Mouse (Mus musculus) megakaryocyte, embryonic 14.5 days (primary cell): ENCODE data around the gene Ap2b1. TPM values are rescaled to one million over a fixed set of nuclear protein-coding genes. Genes with fewer than 3 reads are reported as not detected.

Source experiments
- H3K27me3 ChIP-seq: replicated peaks from 2 replicates; pipeline ENCODE3; 2012; ENCODE audit warnings: inconsistent platforms
- H3K36me3 ChIP-seq: replicated peaks from 2 replicates; pipeline ENCODE3; 2012; ENCODE audit warnings: low read length, inconsistent platforms, mixed read lengths
- H3K4me1 ChIP-seq: 2 replicates; pipeline ENCODE4 v1.6.1; 2012; ENCODE audit warnings: inconsistent platforms
- H3K4me3 ChIP-seq: replicated peaks from 2 replicates; pipeline ENCODE3; 2012; ENCODE audit warnings: moderate library complexity, mild to moderate bottlenecking, inconsistent platforms
- H3K9me3 ChIP-seq: 2 replicates; pipeline ENCODE4 v1.6.1; 2012; ENCODE audit warnings: inconsistent platforms
- FLI1 ChIP-seq: IDR thresholded peaks from 2 replicates; pipeline ENCODE4 v1.6.1; 2012; ENCODE audit warnings: low read length, inconsistent platforms, mixed read lengths
- GATA1 ChIP-seq: IDR thresholded peaks from 3 replicates; pipeline ENCODE4 v1.6.1; 2012; ENCODE audit warnings: mixed read lengths, low read length, inconsistent platforms, borderline replicate concordance
- polyA plus RNA-seq: library from polyadenylated mRNA; stranded (reverse); fragments of >175 nt; gene quantifications from 2 replicates; pipeline ENCODE4 v1.2.3, GENCODE M21; 2012; ENCODE audit warnings: low replicate concordance; ENCODE audit not compliant: insufficient read depth

The Ap2b1 gene
- polyA plus RNA-seq, 1 experiment = 13.6 TPM

GRCm38 (mm10) chr11:83383532-83383887 is 84.7 kb downstream of the Ap2b1 start:
- Histone ChIP-seq H3K4me1 (no peaks in the 10 kb centered on the region), H3K9me3 (no peaks in the 10 kb centered on the region), H3K36me3 (peaks cover 86% of the 10 kb centered on the region), H3K27me3 (no peaks in the 10 kb centered on the region), H3K4me3 (no peak overlapping the region)
- TF ChIP-seq FLI1 (no peak), GATA1 (no peak)

- peaks cover 20% of the 10 kb centered on the region for H3K4me1 ChIP-seq
- no peaks in the 10 kb centered on the region for H3K27me3 ChIP-seq
- no peaks in the 10 kb centered on the region for H3K9me3 ChIP-seq
- no peak overlapping the region for H3K4me3 ChIP-seq
- H3K36me3 ChIP-seq = peaks cover 94% of the 10 kb centered on the region
- TF ChIP-seq FLI1 = no peak
- TF ChIP-seq GATA1 = no peak
These were observed 94.2 kb downstream of the Ap2b1 start for GRCm38 (mm10) chr11:83393062-83393461.

DNA sequence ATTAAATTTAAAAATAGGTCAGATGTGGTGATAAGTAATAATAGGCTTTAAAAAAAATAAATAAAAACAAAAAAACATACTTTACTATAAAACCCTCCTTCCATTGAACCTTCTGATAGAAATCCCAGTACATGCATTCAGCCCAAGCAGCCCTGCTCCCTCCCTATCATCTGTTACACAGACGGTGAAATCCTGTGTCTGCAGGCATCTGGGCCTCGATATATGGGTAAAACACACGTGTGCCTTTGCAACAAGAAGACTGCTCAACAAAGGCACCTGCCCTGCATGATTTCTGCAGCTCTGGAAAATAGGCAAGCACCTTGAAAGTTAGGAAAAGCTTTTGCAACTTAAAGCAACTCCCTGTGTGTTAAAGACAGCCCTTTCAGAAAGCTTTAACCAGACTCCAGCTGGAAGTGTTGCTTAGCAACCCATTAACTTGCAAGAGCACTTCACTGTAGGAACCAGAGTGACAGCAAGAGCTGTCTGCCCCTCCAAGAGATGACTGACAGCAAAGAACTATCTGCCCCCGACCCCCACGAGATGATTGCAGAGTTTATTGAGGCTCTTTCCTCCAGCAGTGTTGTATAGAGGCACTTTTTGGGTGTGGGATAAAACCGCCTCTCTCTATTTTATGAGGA is 96.1 kb downstream of the Ap2b1 start:
- Histone ChIP-seq H3K36me3 (peaks cover 95% of the 10 kb centered on the region), H3K4me3 (no peak overlapping the region)
- no peak for TF ChIP-seq GATA1
- no peak for TF ChIP-seq FLI1

GRCm38 (mm10) chr11:83397626-83398025 is 98.8 kb downstream of the Ap2b1 start:
- peaks cover 93% of the 10 kb centered on the region for H3K36me3 ChIP-seq
- no peaks in the 10 kb centered on the region for H3K9me3 ChIP-seq
- peaks cover 18% of the 10 kb centered on the region for H3K4me1 ChIP-seq
- no peaks in the 10 kb centered on the region for H3K27me3 ChIP-seq
- no peak for TF ChIP-seq FLI1
- H3K4me3 ChIP-seq = no peak overlapping the region

More for the DNA sequence above, 96.1 kb downstream of the Ap2b1 start:
- Histone ChIP-seq H3K9me3 (no peaks in the 10 kb centered on the region), H3K4me1 (peaks cover 20% of the 10 kb centered on the region), H3K27me3 (no peaks in the 10 kb centered on the region)

GRCm38 (mm10) chr11:83398724-83399123 is 99.9 kb downstream of the Ap2b1 start:
- TF ChIP-seq GATA1 (no peak), FLI1 (no peak)
- Histone ChIP-seq H3K4me1 (peaks cover 23% of the 10 kb centered on the region), H3K9me3 (no peaks in the 10 kb centered on the region), H3K36me3 (peaks cover 93% of the 10 kb centered on the region), H3K4me3 (no peak overlapping the region), H3K27me3 (no peaks in the 10 kb centered on the region)

GRCm38 (mm10) chr11:83403787-83404186 is 105.0 kb downstream of the Ap2b1 start:
- Histone ChIP-seq H3K36me3 (peaks cover 65% of the 10 kb centered on the region), H3K9me3 (no peaks in the 10 kb centered on the region), H3K4me1 (peaks cover 22% of the 10 kb centered on the region), H3K4me3 (no peak overlapping the region), H3K27me3 (peaks cover 23% of the 10 kb centered on the region)
- TF ChIP-seq GATA1 (no peak), FLI1 (no peak)

DNA sequence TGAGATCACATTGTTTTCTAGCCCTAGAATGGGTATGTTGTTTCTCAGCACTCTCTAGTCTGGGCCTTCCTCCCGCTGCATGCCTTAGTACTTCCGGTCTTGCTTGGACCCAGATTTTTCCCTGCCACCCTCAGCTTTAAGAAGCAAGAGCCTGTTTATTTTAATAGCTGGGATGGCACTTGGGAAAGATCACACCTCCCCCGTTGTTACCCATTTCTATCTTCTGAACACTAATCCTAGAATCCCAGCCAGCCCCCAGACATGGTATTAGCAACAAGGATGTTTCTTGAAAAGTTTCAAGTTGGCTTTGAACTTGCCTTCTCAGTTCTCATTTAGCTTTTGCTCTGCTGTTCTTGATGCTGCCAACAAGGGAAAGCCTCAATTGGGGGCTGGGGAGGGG is 107.6 kb downstream of the Ap2b1 start:
- H3K36me3 ChIP-seq = peaks cover 42% of the 10 kb centered on the region
- H3K9me3 ChIP-seq = no peaks in the 10 kb centered on the region
- H3K4me3 ChIP-seq = no peak overlapping the region
- H3K27me3 ChIP-seq = peaks cover 49% of the 10 kb centered on the region
- peaks cover 34% of the 10 kb centered on the region for H3K4me1 ChIP-seq
- no peak for TF ChIP-seq FLI1
- TF ChIP-seq GATA1 = no peak

DNA sequence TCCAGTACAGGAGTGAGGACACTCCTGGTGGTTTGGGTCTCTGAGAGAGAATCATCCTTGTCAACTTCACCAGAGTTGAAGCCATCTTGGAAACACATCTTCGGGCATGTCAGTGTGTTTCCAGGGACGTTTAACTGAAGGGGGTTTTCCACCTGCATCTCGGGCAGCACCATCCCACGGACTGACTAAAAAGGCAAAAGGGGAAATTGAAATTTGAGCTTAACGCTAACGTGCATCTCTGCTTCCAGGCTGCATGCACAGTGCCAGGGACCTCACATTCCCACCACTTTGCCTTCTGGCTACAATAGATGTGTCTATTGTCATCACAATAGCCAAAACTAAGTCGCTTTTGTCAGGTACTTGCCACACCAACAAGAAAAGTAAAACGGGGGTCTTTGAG is 109.4 kb downstream of the Ap2b1 start:
- Histone ChIP-seq H3K4me3 (no peak overlapping the region), H3K4me1 (peaks cover 27% of the 10 kb centered on the region), H3K36me3 (peaks cover 24% of the 10 kb centered on the region), H3K27me3 (peaks cover 68% of the 10 kb centered on the region), H3K9me3 (no peaks in the 10 kb centered on the region)
- no peak for TF ChIP-seq FLI1
- no peak for TF ChIP-seq GATA1

GRCm38 (mm10) chr11:83409087-83409754 is 110.4 kb downstream of the Ap2b1 start, which contains the start of gene Rasl10b:
Gene Rasl10b (plus strand): TSS chr11:83409137.
- Histone ChIP-seq H3K36me3 (peaks cover 14% of the 10 kb centered on the region), H3K4me3 (peak within 1 kb of the TSS; percentile 84), H3K27me3 (peaks cover 76% of the 10 kb centered on the region), H3K9me3 (no peaks in the 10 kb centered on the region), H3K4me1 (peaks cover 19% of the 10 kb centered on the region)
- TF ChIP-seq FLI1 (no peak), GATA1 (no peak)

DNA sequence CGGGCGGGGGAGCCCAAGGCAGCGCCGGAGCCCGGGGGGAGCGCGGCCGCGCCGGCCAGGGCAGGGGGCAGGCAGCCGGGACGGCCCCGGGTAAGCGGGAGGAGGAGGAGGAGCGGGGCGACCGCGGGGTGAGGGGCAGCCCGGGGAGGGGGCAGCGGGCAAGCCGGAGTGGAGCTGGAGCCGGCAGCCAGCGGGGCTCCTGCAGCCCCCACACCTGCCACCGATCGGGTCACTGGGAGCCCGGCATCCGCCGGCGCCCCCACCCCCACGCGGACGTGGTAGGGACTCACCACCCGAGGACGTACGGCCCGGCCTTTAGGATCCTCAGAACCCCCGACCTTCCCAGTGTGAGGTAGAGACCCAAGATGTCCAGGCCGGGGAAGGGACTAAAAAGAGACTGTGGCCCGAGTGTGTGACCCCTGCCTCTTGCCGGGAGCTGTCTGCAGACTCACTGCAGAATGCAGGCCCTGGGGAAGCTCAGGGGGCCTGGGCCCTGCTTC is 111.0 kb downstream of the Ap2b1 start:
- no peaks in the 10 kb centered on the region for H3K9me3 ChIP-seq
- peaks cover 8% of the 10 kb centered on the region for H3K36me3 ChIP-seq
- TF ChIP-seq GATA1 (no peak), FLI1 (no peak)
- H3K4me3 ChIP-seq = peak overlapping the region; percentile 84
- H3K4me1 ChIP-seq = peaks cover 15% of the 10 kb centered on the region
- peaks cover 76% of the 10 kb centered on the region for H3K27me3 ChIP-seq

DNA sequence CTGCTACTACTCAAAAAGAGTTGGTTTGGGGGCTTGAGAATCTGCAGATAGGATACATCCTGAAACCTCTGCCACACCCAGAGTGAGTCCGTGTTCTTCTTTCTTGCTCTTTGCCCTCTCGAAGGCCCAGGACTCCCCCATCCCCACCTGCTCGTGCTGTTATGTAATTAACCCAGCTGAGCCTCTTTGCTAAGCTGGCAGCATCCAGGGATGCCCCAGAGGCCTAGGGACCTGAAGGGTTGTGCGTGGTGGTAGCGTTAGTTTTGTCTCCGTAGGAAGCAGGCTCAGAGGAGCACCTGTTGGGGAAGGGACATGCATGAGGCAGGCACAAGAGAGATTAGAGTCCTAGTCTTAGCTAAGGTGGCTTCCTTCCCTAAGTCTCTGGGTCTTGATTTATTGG is 111.7 kb downstream of the Ap2b1 start:
- no peak for TF ChIP-seq GATA1
- no peak overlapping the region for H3K4me3 ChIP-seq
- H3K27me3 ChIP-seq = peaks cover 76% of the 10 kb centered on the region
- peaks cover 4% of the 10 kb centered on the region for H3K36me3 ChIP-seq
- H3K9me3 ChIP-seq = no peaks in the 10 kb centered on the region
- peaks cover 15% of the 10 kb centered on the region for H3K4me1 ChIP-seq
